Mouse (Mus musculus): ENCODE measurements around the gene Rab22a.
"Not testable (repeated sequence)": the region's sequence is repeated elsewhere in the genome, so short reads cannot be mapped to it uniquely, and the experiment has no call there.

Gene Rab22a

GRCm38 (mm10) chr2:173716966-173717365 lies 57.4 kb downstream of the Rab22a start:
- in situ Hi-C loops (cut with MboI; ENCODE audit: low sequenced_read_pairs): no loop called here

DNA sequence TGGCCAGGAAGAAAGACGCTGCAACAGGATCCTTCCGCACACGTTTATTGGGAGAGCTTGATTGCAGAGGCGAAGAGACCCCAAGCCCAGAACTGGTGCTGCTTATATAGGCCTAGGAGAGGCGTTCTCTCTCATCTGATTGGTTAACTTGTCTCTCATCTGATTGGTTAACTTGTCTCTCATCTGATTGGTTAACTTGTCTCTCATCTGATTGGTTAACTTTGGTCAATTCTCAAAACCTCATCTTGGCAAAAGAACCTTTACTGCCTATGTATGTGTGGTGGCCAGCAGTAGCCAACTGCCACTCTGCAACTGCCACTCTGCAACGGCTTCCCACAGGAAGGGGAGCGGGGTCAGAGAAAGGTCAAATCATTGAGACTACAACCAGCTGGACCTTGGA lies 59.6 kb downstream of the Rab22a start, which contains the start of gene 1700010B08Rik:
TSS of gene 1700010B08Rik (plus strand) at position 301 of the 400 bp plus-strand sequence.
- in situ Hi-C loops (cut with MboI; ENCODE audit: low sequenced_read_pairs): not testable (repeated sequence)

GRCm38 (mm10) chr2:173722251-173722857 lies 62.8 kb downstream of the Rab22a start:
- in situ Hi-C loops (cut with MboI; ENCODE audit: low sequenced_read_pairs): no loop called here

GRCm38 (mm10) chr2:173724382-173724781 lies 64.8 kb downstream of the Rab22a start:
- in situ Hi-C loops (cut with MboI; ENCODE audit: low sequenced_read_pairs): no loop called here

GRCm38 (mm10) chr2:173724940-173725807 lies 65.6 kb downstream of the Rab22a start:
- in situ Hi-C loops (cut with MboI; ENCODE audit: low sequenced_read_pairs): no loop called here

- in situ Hi-C loops (cut with MboI; ENCODE audit: low sequenced_read_pairs): no loop called here
Observed at GRCm38 (mm10) chr2:173725819-173726218, 66.3 kb downstream of the Rab22a start.

- in situ Hi-C loops (cut with MboI; ENCODE audit: low sequenced_read_pairs): no loop called here
Observed at GRCm38 (mm10) chr2:173730444-173730966, 70.9 kb downstream of the Rab22a start.

- in situ Hi-C loops (cut with MboI; ENCODE audit: low sequenced_read_pairs): no loop called here
Observed at GRCm38 (mm10) chr2:173734426-173734825, 74.9 kb downstream of the Rab22a start.

- in situ Hi-C loops (cut with MboI; ENCODE audit: low sequenced_read_pairs): no loop called here
Observed at GRCm38 (mm10) chr2:173737222-173737989, 77.8 kb downstream of the Rab22a start, which contains the start of gene Vapb. Vapb (plus strand) TSS chr2:173737511.

DNA sequence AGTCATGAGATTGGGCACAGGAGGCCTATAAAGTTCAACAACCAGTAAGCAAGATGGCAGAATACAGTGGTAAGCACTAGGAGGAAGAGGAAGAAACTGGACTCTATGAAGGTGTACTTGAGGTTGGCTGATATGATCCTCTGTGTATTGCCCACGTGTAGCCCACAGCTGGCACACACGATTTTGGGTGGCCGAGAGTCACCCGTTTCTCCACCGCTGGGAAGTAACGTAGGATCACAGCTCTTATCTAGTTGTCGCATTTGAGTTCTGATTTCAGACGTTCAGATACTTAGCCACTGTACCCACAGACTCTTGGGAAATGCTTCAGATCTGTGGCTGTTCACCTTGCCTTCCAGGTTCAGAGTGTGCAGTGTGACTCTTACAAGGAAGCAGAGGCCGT lies 78.7 kb downstream of the Rab22a start:
- in situ Hi-C loops (cut with MboI; ENCODE audit: low sequenced_read_pairs): no loop called here

GRCm38 (mm10) chr2:173739107-173739506 lies 79.5 kb downstream of the Rab22a start:
- in situ Hi-C loops (cut with MboI; ENCODE audit: low sequenced_read_pairs): no loop called here

DNA sequence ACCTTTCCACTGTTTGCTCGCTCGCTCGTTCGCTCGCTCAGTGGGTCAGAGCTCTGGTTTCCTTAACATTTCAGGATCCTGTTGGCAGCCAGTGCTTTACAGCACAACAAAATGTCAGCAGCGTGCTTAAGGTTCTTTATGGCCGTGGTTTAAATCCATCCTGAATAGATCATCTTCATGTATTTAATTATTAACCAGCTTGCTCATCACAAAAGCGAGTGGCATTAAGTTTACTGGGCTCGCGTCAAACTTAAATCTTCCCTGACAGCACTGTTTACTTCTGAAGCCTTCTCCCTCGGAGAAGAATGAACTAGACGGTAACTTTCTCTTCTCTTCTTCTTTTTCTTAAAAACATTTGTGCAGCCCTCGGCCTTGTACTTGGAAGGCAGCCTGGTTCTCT lies 82.5 kb downstream of the Rab22a start:
- in situ Hi-C loops (cut with MboI; ENCODE audit: low sequenced_read_pairs): no loop called here

GRCm38 (mm10) chr2:173742744-173743143 lies 83.2 kb downstream of the Rab22a start:
- in situ Hi-C loops (cut with MboI; ENCODE audit: low sequenced_read_pairs): no loop called here

- in situ Hi-C loops (cut with MboI; ENCODE audit: low sequenced_read_pairs): no loop called here
Observed at GRCm38 (mm10) chr2:173744070-173744815, 84.7 kb downstream of the Rab22a start.

DNA sequence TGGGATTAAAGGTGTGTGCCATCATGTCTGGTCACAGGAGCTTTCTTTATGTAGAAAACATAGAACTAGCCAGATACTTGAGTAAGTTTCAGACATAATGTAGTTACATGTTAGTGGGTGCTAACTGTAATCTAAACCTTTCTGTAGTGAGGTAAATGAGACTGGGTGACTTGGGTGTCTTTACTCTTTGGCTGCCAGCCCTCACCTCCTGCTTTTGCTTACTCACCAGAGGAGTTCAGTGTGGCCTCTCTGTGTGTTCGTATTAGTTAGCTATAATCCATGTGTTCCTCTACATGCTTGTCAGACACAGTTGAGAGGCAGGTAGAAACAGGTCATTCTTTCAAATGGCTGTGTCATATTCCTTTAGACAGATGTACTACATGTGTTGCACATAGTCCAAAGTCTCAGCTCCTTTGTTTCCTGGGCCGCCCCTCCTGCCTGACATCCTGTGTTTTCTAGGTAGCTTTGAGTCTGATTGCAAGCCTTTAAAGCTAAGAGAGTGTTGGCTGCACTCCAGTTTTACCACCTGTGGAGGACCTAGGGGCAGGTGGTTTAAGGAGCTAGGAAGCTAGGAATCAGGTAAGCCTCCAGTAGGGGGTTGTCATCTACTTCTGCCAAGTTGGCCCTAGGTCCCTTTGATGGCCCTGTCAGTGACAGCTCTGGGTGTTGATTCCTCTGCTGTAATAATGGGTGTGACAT lies 89.5 kb downstream of the Rab22a start:
- in situ Hi-C loops (cut with MboI; ENCODE audit: low sequenced_read_pairs): no loop called here

GRCm38 (mm10) chr2:173755433-173756144 lies 96.0 kb downstream of the Rab22a start:
- in situ Hi-C loops (cut with MboI; ENCODE audit: low sequenced_read_pairs): no loop called here

All from CH12F3 (cell line).